Mouse (Mus musculus) midbrain, postnatal 0 days (tissue): Measurements from ENCODE around the gene Lce3c. TPM values are rescaled to one million over a fixed set of nuclear protein-coding genes. Genes with fewer than 3 reads are reported as not detected.

Source experiments
- ATAC-seq: fragments of 200-750 bp; cut with Nextera tagmentation; 2 replicates; pipeline ENCODE4 v1.8.0; 2017; ENCODE audit warnings: moderate number of reproducible peaks, mild to moderate bottlenecking, moderate TSS enrichment, moderate library complexity; ENCODE audit not compliant: low FRiP score
- DNase-seq: peaks from one replicate; pipeline ENCODE4 v3.0.0-alpha.2; 2015; ENCODE audit warnings: low spot score
- H3K27ac ChIP-seq: fragments of 300-500 bp; sonication (generic); 2 replicates; pipeline ENCODE4 v1.5.1; 2014; ENCODE audit warnings: low read depth, mild to moderate bottlenecking, low read length, mixed read lengths
- H3K27me3 ChIP-seq: fragments of 300-500 bp; sonication (generic); 2 replicates; pipeline ENCODE4 v1.6.1; 2014; ENCODE audit warnings: low read length, control low read depth, mixed read lengths; ENCODE audit not compliant: insufficient read depth
- H3K36me3 ChIP-seq: fragments of 300-500 bp; sonication (generic); 2 replicates; pipeline ENCODE4 v1.6.1; 2014; ENCODE audit warnings: low read length, control low read depth, mixed read lengths; ENCODE audit not compliant: insufficient read depth
- H3K4me1 ChIP-seq: fragments of 300-500 bp; sonication (generic); 2 replicates; pipeline ENCODE4 v1.6.1; 2014; ENCODE audit warnings: mild to moderate bottlenecking, control low read depth, antibody characterized with exemption, low read length, mixed read lengths; ENCODE audit not compliant: insufficient read depth
- H3K4me2 ChIP-seq: fragments of 300-500 bp; sonication (generic); 2 replicates; pipeline ENCODE4 v1.6.1; 2014; ENCODE audit warnings: low read depth, mild to moderate bottlenecking, low read length, mixed read lengths; ENCODE audit not compliant: poor library complexity, severe bottlenecking
- H3K4me3 ChIP-seq: fragments of 300-500 bp; sonication (generic); 2 replicates; pipeline ENCODE4 v1.5.1; 2014; ENCODE audit warnings: low read depth, mild to moderate bottlenecking, low read length, moderate library complexity
- H3K9ac ChIP-seq: fragments of 300-500 bp; sonication (generic); replicated peaks from 2 replicates; pipeline ENCODE4 v1.6.1; 2014; ENCODE audit warnings: mild to moderate bottlenecking, low read length, moderate library complexity, mixed read lengths; ENCODE audit not compliant: poor library complexity, severe bottlenecking
- H3K9me3 ChIP-seq: fragments of 300-500 bp; sonication (generic); 2 replicates; pipeline ENCODE4 v1.6.1; 2016; ENCODE audit warnings: low read length, control low read depth
- CTCF ChIP-seq: IDR thresholded peaks from 2 replicates; pipeline ENCODE4 v1.5.1; 2016; ENCODE audit warnings: antibody characterized with exemption, mild to moderate bottlenecking
- WGBS: fragments of 180-500 bp; shearing (Covaris S2); extraction: QIAGEN DNeasy Blood & Tissue Kit; methylation state at CpG from one replicate; pipeline ENCODE4 v1.1.7; 2014; 5-methylcytosine and 5-hydroxymethylcytosine counted together
- polyA plus RNA-seq: library from polyadenylated mRNA; unstranded; fragments of >200 nt; fragmentation: Nextera tagmentation; extraction: Ambion mirVana; gene quantifications from 2 replicates; pipeline ENCODE4 v1.2.1, GENCODE M21; 2015
- total RNA-seq: library from RNA; depleted of rRNA; stranded (reverse); fragments of >200 nt; gene quantifications from 2 replicates; pipeline ENCODE4 v1.2.3, GENCODE M21; 2014; rRNA removed

Lce3c gene
- total RNA-seq (not detected in 2 replicates), polyA plus RNA-seq (not detected in 2 replicates)

- Histone ChIP-seq H3K9me3 (no peaks in the 10 kb centered on the region), H3K4me3 (no peak within 1 kb of the TSS), H3K27ac (no peak within 1 kb of the TSS), H3K9ac (no peak within 1 kb of the TSS), H3K27me3 (no peaks in the 10 kb centered on the region), H3K4me2 (no peak within 1 kb of the TSS), H3K4me1 (no peaks in the 10 kb centered on the region), H3K36me3 (no peaks in the 10 kb centered on the region)
- WGBS = 81% methylated on average over 1 of the region's 1 CpGs
- no peak for DNase-seq
- no peak for ATAC-seq
- TF ChIP-seq CTCF = no peak
Measured at GRCm38 (mm10) chr3:92944186-92944585, at the start of gene Lce3c. Lce3c (plus strand) TSS chr3:92944486.

- Histone ChIP-seq H3K27me3 (no peaks in the 10 kb centered on the region), H3K4me2 (no peak overlapping the region), H3K27ac (no peak overlapping the region), H3K4me1 (no peaks in the 10 kb centered on the region), H3K4me3 (no peak overlapping the region), H3K9me3 (no peaks in the 10 kb centered on the region), H3K36me3 (no peaks in the 10 kb centered on the region), H3K9ac (no peak overlapping the region)
- WGBS = 75% methylated on average over 1 of the region's 1 CpGs
- ATAC-seq = peak; percentile 16; the same call in 1 of the 2 replicates
- TF ChIP-seq CTCF = no peak
- DNase-seq = no peak
Measured at GRCm38 (mm10) chr3:92894489-92894888, 49.8 kb upstream of the Lce3c start.

GRCm38 (mm10) chr3:92902992-92903391 is 41.3 kb upstream of the Lce3c start:
- no peaks in the 10 kb centered on the region for H3K27me3 ChIP-seq
- H3K4me1 ChIP-seq = no peaks in the 10 kb centered on the region
- DNase-seq (no peak), ATAC-seq (no peak)
- H3K9me3 ChIP-seq = no peaks in the 10 kb centered on the region
- H3K36me3 ChIP-seq = no peaks in the 10 kb centered on the region
- no peak overlapping the region for H3K9ac ChIP-seq
- peak; percentile 64 for TF ChIP-seq CTCF
- no peak overlapping the region for H3K4me2 ChIP-seq
- H3K27ac ChIP-seq = no peak overlapping the region
- no peak overlapping the region for H3K4me3 ChIP-seq
- 21% methylated on average over 3 of the region's 3 CpGs for WGBS

GRCm38 (mm10) chr3:92903640-92904039 is 40.6 kb upstream of the Lce3c start:
- no peak overlapping the region for H3K9ac ChIP-seq
- DNase-seq (peak; percentile 76), ATAC-seq (no peak; the same call in 1 of the 2 replicates)
- no peaks in the 10 kb centered on the region for H3K9me3 ChIP-seq
- no peak overlapping the region for H3K4me2 ChIP-seq
- no peaks in the 10 kb centered on the region for H3K36me3 ChIP-seq
- H3K4me1 ChIP-seq = no peaks in the 10 kb centered on the region
- H3K4me3 ChIP-seq = no peak overlapping the region
- peak; percentile 76 for TF ChIP-seq CTCF
- no peaks in the 10 kb centered on the region for H3K27me3 ChIP-seq
- 36% methylated on average over 4 of the region's 4 CpGs for WGBS
- no peak overlapping the region for H3K27ac ChIP-seq

DNA sequence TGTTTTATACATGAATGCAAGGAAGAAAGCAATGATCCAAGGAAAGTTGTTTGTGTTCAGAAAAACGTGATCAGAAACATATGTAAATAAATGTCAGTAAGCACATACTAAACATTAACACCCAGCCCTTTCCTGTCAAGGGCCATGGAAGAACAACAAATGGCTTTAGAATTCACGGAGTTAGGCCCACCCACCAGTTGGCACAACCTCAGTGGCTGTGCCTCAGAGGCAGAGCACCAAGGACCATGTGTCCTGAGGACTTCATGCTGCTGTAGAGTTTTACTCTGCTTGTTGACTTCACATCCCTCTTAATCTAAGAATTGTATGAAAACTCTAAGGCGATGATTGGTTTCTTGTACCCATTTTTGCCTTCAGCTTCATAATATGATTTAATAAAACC is 39.1 kb upstream of the Lce3c start:
- ATAC-seq (no peak), DNase-seq (no peak)
- H3K4me3 ChIP-seq = no peak overlapping the region
- no peak overlapping the region for H3K4me2 ChIP-seq
- H3K4me1 ChIP-seq = no peaks in the 10 kb centered on the region
- no peaks in the 10 kb centered on the region for H3K27me3 ChIP-seq
- no peak overlapping the region for H3K27ac ChIP-seq
- no peaks in the 10 kb centered on the region for H3K36me3 ChIP-seq
- WGBS = 51% methylated on average over 3 of the region's 3 CpGs
- H3K9ac ChIP-seq = no peak overlapping the region
- no peaks in the 10 kb centered on the region for H3K9me3 ChIP-seq
- no peak for TF ChIP-seq CTCF

- Histone ChIP-seq H3K27me3 (no peaks in the 10 kb centered on the region), H3K4me1 (no peaks in the 10 kb centered on the region), H3K27ac (no peak overlapping the region), H3K9me3 (no peaks in the 10 kb centered on the region), H3K9ac (no peak overlapping the region), H3K4me3 (no peak overlapping the region), H3K36me3 (no peaks in the 10 kb centered on the region), H3K4me2 (no peak overlapping the region)
- peak; percentile 76 for TF ChIP-seq CTCF
- DNase-seq = peak; percentile 56
- no peak for ATAC-seq
- 25% methylated on average over 3 of the region's 4 CpGs for WGBS
Measured at GRCm38 (mm10) chr3:92907571-92907970, 36.7 kb upstream of the Lce3c start.
